Mouse (Mus musculus): ENCODE results near the gene Fgfr2. TPM values are rescaled to one million over a fixed set of nuclear protein-coding genes. Genes with fewer than 3 reads are reported as not detected.

The Fgfr2 gene
- polyA plus RNA-seq, 1 experiment: 1.7 TPM

DNA sequence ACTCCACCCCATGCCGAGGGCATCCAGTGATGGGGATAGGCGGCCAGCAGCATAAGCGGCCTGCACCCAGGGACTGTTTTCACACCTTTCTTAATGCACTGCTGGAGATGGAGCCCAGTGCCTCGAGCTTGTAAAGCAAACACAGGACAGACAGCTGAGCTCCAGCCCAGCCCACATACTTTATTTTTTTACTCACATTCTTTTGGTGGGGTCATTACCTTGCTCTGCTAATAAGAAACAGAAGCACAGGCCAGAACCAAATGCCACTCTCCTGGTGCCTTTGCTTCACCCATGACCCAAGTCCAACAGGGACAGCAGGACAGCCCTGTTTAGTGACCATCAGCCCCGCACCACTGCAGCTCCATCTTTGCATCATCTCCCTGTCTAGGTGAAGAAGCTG, 2961.6 kb downstream of the Fgfr2 start:
- H3K36me3 ChIP-seq (ENCODE audit: control insufficient read depth, insufficient read depth): no peaks in the 10 kb centered on the region
- no peak overlapping the region for H3ac ChIP-seq (ENCODE audit: control insufficient read depth, insufficient read length, low read depth)
- no peaks in the 10 kb centered on the region for H3K79me3 ChIP-seq (ENCODE audit: low read depth)
- no peak for TF ChIP-seq MAX (IDR thresholded peaks at IDR 0.05)
- no peak for TF ChIP-seq USF1 (IDR thresholded peaks at IDR 0.05; ENCODE audit: low read depth)
- TF ChIP-seq MYOG (IDR thresholded peaks at IDR 0.05; ENCODE audit: control insufficient read depth, extremely low read depth, insufficient read length): no peak
- TF ChIP-seq CTCF (IDR thresholded peaks at IDR 0.05; ENCODE audit: control insufficient read depth, insufficient read depth, insufficient read length): no peak
- no peak for TF ChIP-seq CEBPB (IDR thresholded peaks at IDR 0.05; ENCODE audit: low read depth)
- TF ChIP-seq FOSL1 (IDR thresholded peaks at IDR 0.05; ENCODE audit: insufficient read depth, low read length, poor library complexity, severe bottlenecking): no peak
- TF ChIP-seq MYOD1 (IDR thresholded peaks at IDR 0.05; ENCODE audit: control insufficient read depth, insufficient read length, low read depth): no peak
- H3K4me3 ChIP-seq (ENCODE audit: insufficient read depth, poor library complexity, severe bottlenecking): no peak overlapping the region
- H3K27me3 ChIP-seq (ENCODE audit: control insufficient read depth, insufficient read depth, insufficient read length): no peaks in the 10 kb centered on the region
- H3K79me2 ChIP-seq (ENCODE audit: control insufficient read depth, insufficient read depth): no peaks in the 10 kb centered on the region

DNA sequence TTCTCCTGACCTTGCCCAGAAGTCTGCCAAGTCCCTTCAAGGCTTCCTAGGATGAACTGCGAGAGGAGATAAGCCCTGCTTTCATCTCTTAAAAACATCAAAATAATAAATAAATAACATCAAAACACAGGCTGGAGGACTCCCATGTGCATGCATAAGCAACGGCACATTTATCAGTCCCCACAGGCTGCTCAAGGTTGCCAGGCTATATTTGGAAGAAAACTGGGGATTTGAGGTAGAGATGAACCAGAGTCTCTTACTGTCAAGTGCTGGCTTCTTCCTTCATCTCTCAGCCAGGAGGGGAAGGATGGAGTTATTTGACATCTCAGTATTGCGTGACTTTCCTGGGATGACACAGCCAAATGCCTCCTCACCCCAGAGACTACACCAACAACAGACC, 2964.3 kb downstream of the Fgfr2 start:
- Histone ChIP-seq H3K27me3 (ENCODE audit: control insufficient read depth, insufficient read depth, insufficient read length) (no peaks in the 10 kb centered on the region), H3ac (ENCODE audit: control insufficient read depth, insufficient read length, low read depth) (no peak overlapping the region), H3K79me2 (ENCODE audit: control insufficient read depth, insufficient read depth) (no peaks in the 10 kb centered on the region), H3K79me3 (ENCODE audit: low read depth) (no peaks in the 10 kb centered on the region), H3K36me3 (ENCODE audit: control insufficient read depth, insufficient read depth) (no peaks in the 10 kb centered on the region), H3K4me3 (ENCODE audit: insufficient read depth, poor library complexity, severe bottlenecking) (no peak overlapping the region)
- TF ChIP-seq MAX (IDR thresholded peaks at IDR 0.05) (no peak), CEBPB (IDR thresholded peaks at IDR 0.05; ENCODE audit: low read depth) (no peak), FOSL1 (IDR thresholded peaks at IDR 0.05; ENCODE audit: insufficient read depth, low read length, poor library complexity, severe bottlenecking) (no peak), MYOD1 (IDR thresholded peaks at IDR 0.05; ENCODE audit: control insufficient read depth, insufficient read length, low read depth) (no peak), CTCF (IDR thresholded peaks at IDR 0.05; ENCODE audit: control insufficient read depth, insufficient read depth, insufficient read length) (no peak), MYOG (IDR thresholded peaks at IDR 0.05; ENCODE audit: control insufficient read depth, extremely low read depth, insufficient read length) (no peak), USF1 (IDR thresholded peaks at IDR 0.05; ENCODE audit: low read depth) (no peak)

DNA sequence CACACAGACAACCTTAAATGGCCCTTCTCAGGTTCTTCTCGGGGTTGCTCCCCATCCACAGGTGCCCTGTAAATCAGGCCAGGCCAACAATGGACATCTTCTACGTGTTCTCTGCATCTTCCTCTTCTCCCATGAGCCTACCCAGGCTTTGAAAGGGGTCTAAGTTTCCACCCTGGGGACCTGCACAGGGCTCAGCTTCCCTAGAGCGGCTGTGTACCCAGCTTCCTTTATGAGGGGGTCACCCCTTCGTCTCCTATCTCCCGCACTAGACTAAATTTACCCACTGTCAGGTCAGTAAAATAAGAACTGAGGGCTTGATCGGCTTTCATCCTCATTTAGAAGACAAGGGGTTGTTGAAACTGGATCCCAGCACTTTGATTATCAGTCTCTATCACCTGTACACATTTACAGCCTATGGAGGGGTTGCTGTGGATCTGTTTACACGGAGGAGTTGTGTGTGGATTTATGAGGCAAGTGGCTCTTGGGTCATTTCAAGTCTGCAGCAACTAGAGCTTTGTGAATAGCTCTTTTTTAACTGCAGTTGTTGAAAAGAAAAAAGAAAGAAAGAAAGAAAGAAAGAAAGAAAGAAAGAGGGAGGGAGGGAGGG, 2969.7 kb downstream of the Fgfr2 start:
- no peak overlapping the region for H3K4me3 ChIP-seq (ENCODE audit: insufficient read depth, poor library complexity, severe bottlenecking)
- TF ChIP-seq MAX (IDR thresholded peaks at IDR 0.05): no peak
- no peaks in the 10 kb centered on the region for H3K79me2 ChIP-seq (ENCODE audit: control insufficient read depth, insufficient read depth)
- no peaks in the 10 kb centered on the region for H3K27me3 ChIP-seq (ENCODE audit: control insufficient read depth, insufficient read depth, insufficient read length)
- H3K79me3 ChIP-seq (ENCODE audit: low read depth): no peaks in the 10 kb centered on the region
- no peaks in the 10 kb centered on the region for H3K36me3 ChIP-seq (ENCODE audit: control insufficient read depth, insufficient read depth)
- H3ac ChIP-seq (ENCODE audit: control insufficient read depth, insufficient read length, low read depth): no peak overlapping the region

DNA sequence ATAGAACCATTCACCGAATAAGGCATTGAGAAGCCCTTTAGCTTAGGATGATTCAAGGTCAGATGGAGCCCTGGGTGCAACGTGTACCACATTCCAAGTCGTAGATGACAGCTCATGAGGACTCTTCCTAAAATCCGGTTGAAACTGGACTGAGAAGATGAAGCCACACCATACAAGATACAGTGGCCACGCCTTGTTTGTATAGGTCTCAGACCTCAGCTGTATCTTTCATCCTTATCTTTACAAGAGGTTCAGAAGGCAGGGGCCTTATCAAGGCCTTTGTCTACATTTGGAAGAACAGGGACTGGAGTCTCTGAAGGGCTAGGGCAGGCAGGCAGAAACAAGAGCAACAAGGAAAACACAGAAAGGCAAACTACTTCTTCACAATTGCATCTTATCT, 2974.2 kb downstream of the Fgfr2 start:
- Histone ChIP-seq H3K4me3 (ENCODE audit: insufficient read depth, poor library complexity, severe bottlenecking) (no peak overlapping the region), H3K79me2 (ENCODE audit: control insufficient read depth, insufficient read depth) (no peaks in the 10 kb centered on the region), H3K36me3 (ENCODE audit: control insufficient read depth, insufficient read depth) (no peaks in the 10 kb centered on the region), H3ac (ENCODE audit: control insufficient read depth, insufficient read length, low read depth) (no peak overlapping the region), H3K79me3 (ENCODE audit: low read depth) (no peaks in the 10 kb centered on the region), H3K27me3 (ENCODE audit: control insufficient read depth, insufficient read depth, insufficient read length) (no peaks in the 10 kb centered on the region)
- no peak for TF ChIP-seq MAX (IDR thresholded peaks at IDR 0.05)
- TF ChIP-seq MYOD1 (IDR thresholded peaks at IDR 0.05; ENCODE audit: control insufficient read depth, insufficient read length, low read depth): no peak
- TF ChIP-seq CTCF (IDR thresholded peaks at IDR 0.05; ENCODE audit: control insufficient read depth, insufficient read depth, insufficient read length): no peak
- no peak for TF ChIP-seq MYOG (IDR thresholded peaks at IDR 0.05; ENCODE audit: control insufficient read depth, extremely low read depth, insufficient read length)
- TF ChIP-seq CEBPB (IDR thresholded peaks at IDR 0.05; ENCODE audit: low read depth): no peak
- no peak for TF ChIP-seq FOSL1 (IDR thresholded peaks at IDR 0.05; ENCODE audit: insufficient read depth, low read length, poor library complexity, severe bottlenecking)
- no peak for TF ChIP-seq USF1 (IDR thresholded peaks at IDR 0.05; ENCODE audit: low read depth)

- TF ChIP-seq MYOD1 (IDR thresholded peaks at IDR 0.05; ENCODE audit: control insufficient read depth, insufficient read length, low read depth) (no peak), USF1 (IDR thresholded peaks at IDR 0.05; ENCODE audit: low read depth) (no peak), MYOG (IDR thresholded peaks at IDR 0.05; ENCODE audit: control insufficient read depth, extremely low read depth, insufficient read length) (no peak), FOSL1 (IDR thresholded peaks at IDR 0.05; ENCODE audit: insufficient read depth, low read length, poor library complexity, severe bottlenecking) (no peak), CTCF (IDR thresholded peaks at IDR 0.05; ENCODE audit: control insufficient read depth, insufficient read depth, insufficient read length) (no peak), CEBPB (IDR thresholded peaks at IDR 0.05; ENCODE audit: low read depth) (no peak), MAX (IDR thresholded peaks at IDR 0.05) (no peak)
- Histone ChIP-seq H3K79me3 (ENCODE audit: low read depth) (no peaks in the 10 kb centered on the region), H3ac (ENCODE audit: control insufficient read depth, insufficient read length, low read depth) (no peak overlapping the region), H3K4me3 (ENCODE audit: insufficient read depth, poor library complexity, severe bottlenecking) (no peak overlapping the region), H3K36me3 (ENCODE audit: control insufficient read depth, insufficient read depth) (no peaks in the 10 kb centered on the region), H3K79me2 (ENCODE audit: control insufficient read depth, insufficient read depth) (no peaks in the 10 kb centered on the region), H3K27me3 (ENCODE audit: control insufficient read depth, insufficient read depth, insufficient read length) (no peaks in the 10 kb centered on the region)
These were observed 2975.9 kb downstream of the Fgfr2 start for GRCm38 (mm10) chr7:130147230-130147629.

DNA sequence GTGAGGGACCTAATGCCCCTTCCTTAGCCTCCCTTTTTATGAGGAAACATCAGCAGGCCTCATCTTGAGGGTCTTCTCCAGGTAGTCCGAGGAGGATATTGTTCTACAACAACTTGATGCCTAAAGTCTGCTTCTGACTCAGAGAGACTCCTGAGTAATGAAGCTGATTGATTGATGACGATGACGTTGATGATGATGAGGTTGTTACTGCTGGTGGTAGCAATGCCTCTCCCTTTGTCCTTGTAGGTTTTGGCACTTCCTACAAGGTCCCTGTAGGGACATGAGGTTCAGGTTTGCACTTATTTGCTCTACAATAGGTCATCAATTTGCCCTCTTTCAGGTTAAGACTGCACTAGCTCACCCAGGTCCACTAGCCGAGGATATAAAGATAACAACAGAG, 2977.9 kb downstream of the Fgfr2 start:
- no peaks in the 10 kb centered on the region for H3K79me2 ChIP-seq (ENCODE audit: control insufficient read depth, insufficient read depth)
- H3K79me3 ChIP-seq (ENCODE audit: low read depth): no peaks in the 10 kb centered on the region
- TF ChIP-seq MYOG (IDR thresholded peaks at IDR 0.05; ENCODE audit: control insufficient read depth, extremely low read depth, insufficient read length): no peak
- TF ChIP-seq MYOD1 (IDR thresholded peaks at IDR 0.05; ENCODE audit: control insufficient read depth, insufficient read length, low read depth): no peak
- H3K4me3 ChIP-seq (ENCODE audit: insufficient read depth, poor library complexity, severe bottlenecking): no peak overlapping the region
- H3K36me3 ChIP-seq (ENCODE audit: control insufficient read depth, insufficient read depth): no peaks in the 10 kb centered on the region
- H3K27me3 ChIP-seq (ENCODE audit: control insufficient read depth, insufficient read depth, insufficient read length): no peaks in the 10 kb centered on the region
- H3ac ChIP-seq (ENCODE audit: control insufficient read depth, insufficient read length, low read depth): no peak overlapping the region
